Mouse (Mus musculus): ENCODE data around the gene Mst1r. TPM values are rescaled to one million over a fixed set of nuclear protein-coding genes. Genes with fewer than 3 reads are reported as not detected.

Mst1r gene
- polyA plus RNA-seq, 1 experiment from 2014 or later, result 3.6 TPM

DNA sequence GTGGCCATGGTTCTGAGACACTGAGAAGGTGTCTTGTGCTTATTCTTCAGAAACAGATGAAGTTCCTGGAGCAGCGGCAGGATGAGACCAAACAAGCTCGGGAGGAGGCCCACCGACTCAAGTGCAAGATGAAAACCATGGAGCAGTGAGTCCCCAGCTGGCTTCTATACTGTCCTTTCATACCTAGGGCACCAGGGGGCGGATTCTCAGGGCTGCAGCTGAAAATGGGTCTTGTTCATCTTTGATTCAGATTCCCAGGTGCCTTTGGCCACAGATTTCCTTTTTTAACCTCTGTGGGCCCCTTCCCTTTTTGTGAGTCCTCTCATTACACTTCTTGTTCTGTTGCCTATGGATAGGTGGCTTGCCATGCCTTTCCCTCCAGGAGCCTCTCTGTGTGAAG lies 54.3 kb downstream of the Mst1r start:
- Histone ChIP-seq H3K36me3 (peaks cover 54% of the 10 kb centered on the region), H3K4me2 (replicated peaks) (no peak overlapping the region), H3K4me3 (no peak overlapping the region), H3K9me3 (no peaks in the 10 kb centered on the region), H3K4me1 (no peaks in the 10 kb centered on the region), H3K27ac (no peak overlapping the region), H3K9ac (no peak overlapping the region), H3K27me3 (no peaks in the 10 kb centered on the region)
- no peak for ATAC-seq (ENCODE audit: insufficient number of reproducible peaks, insufficient read depth, low FRiP score, low TSS enrichment)
- WGBS, result 70% methylated on average over 4 of the region's 4 CpGs

DNA sequence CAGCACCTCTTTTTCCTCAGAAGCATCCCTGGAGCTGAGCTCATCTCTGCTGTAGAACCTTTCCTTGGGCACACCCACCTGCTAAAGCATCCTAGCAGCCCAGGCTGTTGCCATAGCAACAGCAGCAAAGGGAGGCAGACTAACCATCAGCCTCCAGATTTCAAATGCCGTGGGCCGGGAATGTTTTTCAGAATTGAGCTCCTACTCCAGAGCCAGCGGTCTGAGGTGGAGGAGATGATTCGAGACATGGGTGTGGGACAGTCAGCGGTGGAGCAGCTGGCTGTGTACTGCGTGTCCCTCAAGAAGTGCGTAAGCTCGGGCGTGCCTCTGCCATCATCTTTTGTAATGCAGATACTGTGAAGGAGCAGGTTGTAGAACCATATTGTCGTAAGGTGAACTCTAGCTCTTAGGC lies 54.7 kb downstream of the Mst1r start:
- 90% methylated on average over 10 of the region's 10 CpGs for WGBS
- Histone ChIP-seq H3K4me3 (no peak overlapping the region), H3K9me3 (no peaks in the 10 kb centered on the region), H3K27me3 (no peaks in the 10 kb centered on the region), H3K4me2 (replicated peaks) (no peak overlapping the region), H3K36me3 (peaks cover 53% of the 10 kb centered on the region), H3K4me1 (no peaks in the 10 kb centered on the region), H3K27ac (no peak overlapping the region), H3K9ac (no peak overlapping the region)
- no peak for ATAC-seq (ENCODE audit: insufficient number of reproducible peaks, insufficient read depth, low FRiP score, low TSS enrichment)

DNA sequence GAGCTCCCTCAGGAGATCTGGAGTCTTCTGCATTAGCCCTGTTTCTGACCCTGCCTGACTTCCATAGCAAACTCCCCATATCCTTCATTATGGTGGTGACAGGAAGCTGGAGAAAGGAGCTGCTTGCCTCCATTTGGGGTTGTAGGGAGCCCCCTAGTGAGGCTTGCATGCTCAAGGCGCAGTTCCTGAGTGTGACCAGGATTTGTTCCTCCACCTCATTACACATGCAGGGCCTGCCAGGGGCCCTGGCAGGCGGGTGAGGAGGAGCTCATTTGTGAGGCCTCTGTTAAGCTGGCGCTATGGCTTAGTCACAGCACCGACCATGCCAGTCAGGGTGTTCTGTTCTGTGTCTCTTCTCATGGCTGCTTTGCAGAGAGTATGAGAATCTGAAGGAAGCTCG lies 55.2 kb downstream of the Mst1r start:
- Histone ChIP-seq H3K27ac (no peak overlapping the region), H3K9me3 (no peaks in the 10 kb centered on the region), H3K4me3 (no peak overlapping the region), H3K27me3 (no peaks in the 10 kb centered on the region), H3K4me2 (replicated peaks) (no peak overlapping the region), H3K9ac (no peak overlapping the region), H3K4me1 (no peaks in the 10 kb centered on the region), H3K36me3 (peaks cover 56% of the 10 kb centered on the region)
- ATAC-seq (ENCODE audit: insufficient number of reproducible peaks, insufficient read depth, low FRiP score, low TSS enrichment), result no peak
- 63% methylated on average over 5 of the region's 5 CpGs for WGBS

DNA sequence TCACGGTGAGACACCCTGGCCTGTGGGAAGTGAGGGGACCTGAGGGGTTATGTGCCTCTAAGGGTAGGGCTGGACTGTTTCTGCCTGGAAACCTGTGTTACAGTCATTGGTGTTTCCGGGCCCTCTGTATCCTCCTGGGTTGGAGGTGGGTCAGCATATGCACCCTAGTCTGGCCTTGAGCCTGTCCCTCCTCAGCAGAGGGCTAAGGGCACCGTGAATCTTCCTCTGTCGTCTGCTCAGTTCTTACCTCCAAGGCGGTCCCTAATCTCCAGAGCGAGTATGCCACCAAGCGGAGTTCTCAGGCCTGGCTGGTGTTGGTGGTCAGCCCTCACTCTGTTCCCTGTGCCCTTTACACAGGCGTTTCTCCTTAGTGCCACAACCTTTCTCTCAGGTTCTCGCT lies 56.2 kb downstream of the Mst1r start:
- WGBS, result 89% methylated on average over 9 of the region's 9 CpGs
- H3K27ac ChIP-seq, result no peak overlapping the region
- no peaks in the 10 kb centered on the region for H3K9me3 ChIP-seq
- ATAC-seq (ENCODE audit: insufficient number of reproducible peaks, insufficient read depth, low FRiP score, low TSS enrichment), result no peak
- H3K27me3 ChIP-seq, result no peaks in the 10 kb centered on the region
- H3K4me1 ChIP-seq, result no peaks in the 10 kb centered on the region
- peaks cover 51% of the 10 kb centered on the region for H3K36me3 ChIP-seq
- no peak overlapping the region for H3K9ac ChIP-seq
- H3K4me3 ChIP-seq, result no peak overlapping the region
- H3K4me2 ChIP-seq (replicated peaks), result no peak overlapping the region

DNA sequence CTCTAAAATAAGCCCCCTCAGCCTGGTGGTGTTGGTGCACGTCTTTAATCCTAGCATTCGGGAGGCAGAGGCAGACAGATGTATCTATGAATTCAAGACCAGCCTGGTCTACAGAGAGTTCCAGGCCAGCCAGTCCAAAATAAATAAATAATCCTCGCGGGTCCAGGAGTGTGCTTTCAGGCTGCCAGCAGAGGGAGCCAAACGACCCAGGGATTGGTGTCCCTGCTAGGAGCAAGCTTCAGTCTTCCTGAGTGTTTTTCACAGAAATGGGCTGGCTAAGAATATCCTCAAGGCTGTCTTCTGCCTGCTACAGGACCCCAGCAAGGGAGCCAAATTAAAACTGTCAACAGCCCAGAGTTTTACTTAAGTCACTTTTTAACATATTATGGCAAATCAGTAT lies 57.0 kb downstream of the Mst1r start:
- Histone ChIP-seq H3K4me2 (replicated peaks) (no peak overlapping the region), H3K36me3 (peaks cover 50% of the 10 kb centered on the region), H3K9me3 (no peaks in the 10 kb centered on the region), H3K27me3 (no peaks in the 10 kb centered on the region), H3K27ac (no peak overlapping the region), H3K4me1 (no peaks in the 10 kb centered on the region), H3K4me3 (no peak overlapping the region), H3K9ac (no peak overlapping the region)
- no peak for ATAC-seq (ENCODE audit: insufficient number of reproducible peaks, insufficient read depth, low FRiP score, low TSS enrichment)
- WGBS, result 18% methylated on average over 5 of the region's 5 CpGs

DNA sequence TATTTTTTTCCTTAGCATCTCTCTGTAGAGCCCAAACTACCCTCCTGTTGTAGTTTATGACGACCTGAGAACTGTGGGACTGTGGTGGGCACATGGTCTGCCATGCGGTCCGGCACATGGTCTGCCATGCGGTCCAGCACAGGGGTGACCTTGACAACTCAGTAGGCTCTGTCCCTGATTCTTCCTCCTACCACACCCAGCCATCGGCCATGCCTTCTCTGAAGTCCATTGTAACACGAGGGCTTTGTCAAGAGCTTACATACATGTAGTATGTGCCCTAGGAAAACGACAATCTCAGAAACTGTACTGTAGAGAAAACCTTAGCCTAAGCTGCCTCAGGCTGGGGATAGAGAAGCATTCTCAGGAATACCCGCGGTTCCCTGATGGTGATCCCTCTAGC lies 58.0 kb downstream of the Mst1r start:
- no peaks in the 10 kb centered on the region for H3K4me1 ChIP-seq
- H3K27me3 ChIP-seq, result no peaks in the 10 kb centered on the region
- H3K36me3 ChIP-seq, result peaks cover 48% of the 10 kb centered on the region
- H3K4me2 ChIP-seq (replicated peaks), result no peak overlapping the region
- no peak overlapping the region for H3K9ac ChIP-seq
- no peaks in the 10 kb centered on the region for H3K9me3 ChIP-seq
- WGBS, result 89% methylated on average over 9 of the region's 9 CpGs
- ATAC-seq (ENCODE audit: insufficient number of reproducible peaks, insufficient read depth, low FRiP score, low TSS enrichment), result no peak
- H3K27ac ChIP-seq, result no peak overlapping the region
- H3K4me3 ChIP-seq, result no peak overlapping the region

DNA sequence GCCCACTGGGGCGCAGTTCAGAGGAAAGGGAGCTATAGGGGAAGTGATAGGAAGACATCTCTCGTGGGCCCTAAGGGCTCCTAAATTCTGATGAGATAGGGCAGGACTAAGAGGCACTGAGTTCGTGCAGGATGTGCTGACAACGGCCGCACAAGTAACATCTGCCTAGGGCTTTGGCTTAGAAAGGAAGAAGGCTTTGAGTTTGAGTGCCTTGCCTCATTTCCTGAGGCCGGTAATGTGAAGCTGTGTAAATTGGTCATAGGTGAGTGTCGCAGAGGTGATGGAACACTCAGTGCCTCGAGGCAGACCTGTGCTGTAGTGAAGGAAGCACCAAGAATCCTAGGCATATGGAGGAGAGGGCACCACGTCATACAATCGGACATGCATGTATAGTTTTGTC lies 60.0 kb downstream of the Mst1r start:
- no peaks in the 10 kb centered on the region for H3K4me1 ChIP-seq
- peaks cover 44% of the 10 kb centered on the region for H3K36me3 ChIP-seq
- no peak overlapping the region for H3K9ac ChIP-seq
- no peak overlapping the region for H3K27ac ChIP-seq
- no peak for ATAC-seq (ENCODE audit: insufficient number of reproducible peaks, insufficient read depth, low FRiP score, low TSS enrichment)
- H3K4me2 ChIP-seq (replicated peaks), result no peak overlapping the region
- no peak overlapping the region for H3K4me3 ChIP-seq
- H3K27me3 ChIP-seq, result no peaks in the 10 kb centered on the region
- H3K9me3 ChIP-seq, result no peaks in the 10 kb centered on the region
- WGBS, result 86% methylated on average over 10 of the region's 10 CpGs

DNA sequence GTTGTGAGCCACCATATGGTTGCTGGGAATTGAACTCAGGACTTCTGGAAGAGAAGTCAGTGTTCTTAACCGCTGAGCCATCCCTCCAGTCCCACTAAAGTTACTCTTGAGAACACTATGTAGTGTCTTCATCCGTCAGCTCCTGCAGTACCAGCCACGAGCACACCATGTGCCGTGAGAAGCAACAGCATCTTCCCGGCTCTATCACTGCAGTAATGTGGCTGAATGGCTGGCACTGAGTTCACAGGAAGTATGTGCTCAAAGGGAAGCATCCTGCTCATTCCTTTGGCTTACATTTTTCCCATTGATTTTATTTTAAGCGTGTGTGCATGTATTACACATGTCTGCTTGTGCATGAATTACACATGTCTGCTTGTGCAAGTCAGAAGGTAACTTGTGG lies 60.8 kb downstream of the Mst1r start:
- Histone ChIP-seq H3K9me3 (no peaks in the 10 kb centered on the region), H3K27me3 (no peaks in the 10 kb centered on the region), H3K9ac (no peak overlapping the region), H3K4me1 (no peaks in the 10 kb centered on the region), H3K4me2 (replicated peaks) (no peak overlapping the region), H3K36me3 (peaks cover 40% of the 10 kb centered on the region), H3K4me3 (no peak overlapping the region), H3K27ac (no peak overlapping the region)
- no peak for ATAC-seq (ENCODE audit: insufficient number of reproducible peaks, insufficient read depth, low FRiP score, low TSS enrichment)
- 84% methylated on average over 6 of the region's 6 CpGs for WGBS

DNA sequence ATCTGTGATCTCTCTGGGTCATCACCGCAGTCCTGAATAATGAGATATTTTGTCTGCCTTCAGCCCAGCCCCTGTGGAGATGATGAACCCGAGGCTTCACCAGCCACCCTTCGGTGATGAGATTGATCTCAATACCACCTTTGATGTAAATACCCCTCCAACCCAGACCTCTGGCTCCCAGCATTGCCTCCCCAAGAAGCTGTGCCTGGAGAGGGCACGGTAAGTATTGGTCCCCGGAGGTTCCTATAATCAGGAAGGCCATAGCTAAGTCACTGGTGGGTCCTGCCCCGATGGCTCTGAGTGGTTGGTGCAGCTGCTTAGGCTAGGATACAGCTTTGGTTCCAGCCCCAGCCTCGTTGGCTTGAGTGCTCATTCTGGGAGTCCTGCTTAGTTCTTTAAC lies 61.9 kb downstream of the Mst1r start:
- no peak for ATAC-seq (ENCODE audit: insufficient number of reproducible peaks, insufficient read depth, low FRiP score, low TSS enrichment)
- Histone ChIP-seq H3K4me3 (no peak overlapping the region), H3K4me1 (no peaks in the 10 kb centered on the region), H3K4me2 (replicated peaks) (no peak overlapping the region), H3K36me3 (peaks cover 39% of the 10 kb centered on the region), H3K27ac (no peak overlapping the region), H3K9me3 (no peaks in the 10 kb centered on the region), H3K27me3 (no peaks in the 10 kb centered on the region), H3K9ac (no peak overlapping the region)
- WGBS, result 89% methylated on average over 7 of the region's 7 CpGs

Other genes starting within 250 kb of the Mst1r start
- gene Slc38a3, start 237.3 kb upstream of the Mst1r start, polyA plus RNA-seq (2016; fragmentation: Nextera tagmentation; extraction: Ambion mirVana), result 8.2 and 8.3 TPM in 2 replicates
- 1.4 and 3.0 TPM in 2 replicates for gene Gnat1, start 227.2 kb upstream of the Mst1r start, polyA plus RNA-seq (2016; fragmentation: Nextera tagmentation; extraction: Ambion mirVana)
- 52.4 and 53.1 TPM in 2 replicates for gene Sema3f, start 196.4 kb upstream of the Mst1r start, polyA plus RNA-seq (2016; fragmentation: Nextera tagmentation; extraction: Ambion mirVana)
- gene Rbm5, start 135.9 kb upstream of the Mst1r start, polyA plus RNA-seq (2016; fragmentation: Nextera tagmentation; extraction: Ambion mirVana), result 232 and 261 TPM in 2 replicates
- gene Rbm6, start 33.6 kb upstream of the Mst1r start, polyA plus RNA-seq (2016; fragmentation: Nextera tagmentation; extraction: Ambion mirVana), result 103 and 110 TPM in 2 replicates
- 11.3 and 14.1 TPM in 2 replicates for gene Mon1a, start 18.7 kb upstream of the Mst1r start, polyA plus RNA-seq (2016; fragmentation: Nextera tagmentation; extraction: Ambion mirVana)
- not detected in 2 replicates for gene Actl11, start 21.6 kb downstream of the Mst1r start, polyA plus RNA-seq (2016; fragmentation: Nextera tagmentation; extraction: Ambion mirVana)
- 7.0 and 7.5 TPM in 2 replicates for gene Camkv, start 28.8 kb downstream of the Mst1r start, polyA plus RNA-seq (2016; fragmentation: Nextera tagmentation; extraction: Ambion mirVana)
- 29.4 and 29.6 TPM in 2 replicates for gene Traip, start 43.3 kb downstream of the Mst1r start, polyA plus RNA-seq (2016; fragmentation: Nextera tagmentation; extraction: Ambion mirVana)
- 24.6 and 25.0 TPM in 2 replicates for gene Uba7, start 68.6 kb downstream of the Mst1r start, polyA plus RNA-seq (2016; fragmentation: Nextera tagmentation; extraction: Ambion mirVana)
- gene Gm20661, start 76.2 kb downstream of the Mst1r start, polyA plus RNA-seq (2016; fragmentation: Nextera tagmentation; extraction: Ambion mirVana), result 8.8 and 11.0 TPM in 2 replicates
- gene Inka1, start 79.0 kb downstream of the Mst1r start, polyA plus RNA-seq (2016; fragmentation: Nextera tagmentation; extraction: Ambion mirVana), result 97.0 and 98.9 TPM in 2 replicates
- gene Cdhr4, start 85.6 kb downstream of the Mst1r start, polyA plus RNA-seq (2016; fragmentation: Nextera tagmentation; extraction: Ambion mirVana), result 14.6 and 16.2 TPM in 2 replicates
- 0.51 and 0.85 TPM in 2 replicates for gene Gm20662, start 89.5 kb downstream of the Mst1r start, polyA plus RNA-seq (2016; fragmentation: Nextera tagmentation; extraction: Ambion mirVana)
- 82.2 and 85.6 TPM in 2 replicates for gene Ip6k1, start 95.6 kb downstream of the Mst1r start, polyA plus RNA-seq (2016; fragmentation: Nextera tagmentation; extraction: Ambion mirVana)
- 25.1 and 28.8 TPM in 2 replicates for gene Gmppb, start 142.4 kb downstream of the Mst1r start, polyA plus RNA-seq (2016; fragmentation: Nextera tagmentation; extraction: Ambion mirVana)
- 3.1 and 4.2 TPM in 2 replicates for gene Amigo3, start 146.3 kb downstream of the Mst1r start, polyA plus RNA-seq (2016; fragmentation: Nextera tagmentation; extraction: Ambion mirVana)
- 0.29 and 0.31 TPM in 2 replicates for gene Mst1, start 173.6 kb downstream of the Mst1r start, polyA plus RNA-seq (2016; fragmentation: Nextera tagmentation; extraction: Ambion mirVana)
- 34.5 and 38.2 TPM in 2 replicates for gene Rnf123, start 176.5 kb downstream of the Mst1r start, polyA plus RNA-seq (2016; fragmentation: Nextera tagmentation; extraction: Ambion mirVana)
- 54.7 and 55.0 TPM in 2 replicates for gene Apeh, start 187.7 kb downstream of the Mst1r start, polyA plus RNA-seq (2016; fragmentation: Nextera tagmentation; extraction: Ambion mirVana)

Measured in embryonic facial prominence, embryonic 12.5 days (tissue).